Mouse (Mus musculus): ENCODE data around the gene Cdh16. TPM values are rescaled to one million over a fixed set of nuclear protein-coding genes. Genes with fewer than 3 reads are reported as not detected.

Cdh16 gene
- polyA plus RNA-seq, 1 experiment from 2014 or later: 17.2 TPM

GRCm38 (mm10) chr8:104627065-104627740 is 3.0 kb upstream of the Cdh16 start:
- H3K9me3 ChIP-seq (ENCODE audit: low read length): no peaks in the 10 kb centered on the region
- WGBS: 62% methylated on average over 4 of the region's 4 CpGs

GRCm38 (mm10) chr8:104620765-104621164 is 3.4 kb downstream of the Cdh16 start:
- ATAC-seq (no peak), DNase-seq (ENCODE audit: low spot score) (no peak)
- H3K36me3 ChIP-seq (ENCODE audit: insufficient read depth, low read length): no peaks in the 10 kb centered on the region
- no peak overlapping the region for H3K4me3 ChIP-seq (ENCODE audit: low read depth, low read length)
- H3K9ac ChIP-seq (replicated peaks; ENCODE audit: low read depth): no peak overlapping the region
- 66% methylated on average over 5 of the region's 5 CpGs for WGBS
- no peaks in the 10 kb centered on the region for H3K27me3 ChIP-seq (replicated peaks; ENCODE audit: insufficient read depth, low read length)
- H3K27ac ChIP-seq (ENCODE audit: low read length): no peak overlapping the region
- H3K9me3 ChIP-seq (ENCODE audit: low read length): no peaks in the 10 kb centered on the region
- TF ChIP-seq CTCF (IDR thresholded peaks at IDR 0.05) (no peak), EP300 (IDR thresholded peaks at IDR 0.05) (no peak)
- no peaks in the 10 kb centered on the region for H3K4me1 ChIP-seq (ENCODE audit: insufficient read depth, low read depth, low read length)
- no peak overlapping the region for H3K4me2 ChIP-seq (replicated peaks; ENCODE audit: low read depth, low read length)

More at GRCm38 (mm10) chr8:104627065-104627740, 3.0 kb upstream of the Cdh16 start:
- H3K36me3 ChIP-seq (ENCODE audit: insufficient read depth, low read length): no peaks in the 10 kb centered on the region
- no peak overlapping the region for H3K27ac ChIP-seq (ENCODE audit: low read length)
- no peak for TF ChIP-seq CTCF (IDR thresholded peaks at IDR 0.05)
- no peak for TF ChIP-seq EP300 (IDR thresholded peaks at IDR 0.05)
- no peak for ATAC-seq
- DNase-seq (ENCODE audit: low spot score): no peak
- H3K4me1 ChIP-seq (ENCODE audit: insufficient read depth, low read depth, low read length): no peaks in the 10 kb centered on the region
- H3K4me2 ChIP-seq (replicated peaks; ENCODE audit: low read depth, low read length): no peak overlapping the region
- H3K4me3 ChIP-seq (ENCODE audit: low read depth, low read length): no peak overlapping the region
- no peaks in the 10 kb centered on the region for H3K27me3 ChIP-seq (replicated peaks; ENCODE audit: insufficient read depth, low read length)
- H3K9ac ChIP-seq (replicated peaks; ENCODE audit: low read depth): no peak overlapping the region

- ATAC-seq: no peak
- 68% methylated on average over 4 of the region's 4 CpGs for WGBS
- no peak overlapping the region for H3K4me3 ChIP-seq (ENCODE audit: low read depth, low read length)
- no peak for DNase-seq (ENCODE audit: low spot score)
- no peak overlapping the region for H3K27ac ChIP-seq (ENCODE audit: low read length)
- no peak overlapping the region for H3K9ac ChIP-seq (replicated peaks; ENCODE audit: low read depth)
- H3K36me3 ChIP-seq (ENCODE audit: insufficient read depth, low read length): no peaks in the 10 kb centered on the region
- H3K4me2 ChIP-seq (replicated peaks; ENCODE audit: low read depth, low read length): no peak overlapping the region
- no peaks in the 10 kb centered on the region for H3K27me3 ChIP-seq (replicated peaks; ENCODE audit: insufficient read depth, low read length)
- TF ChIP-seq CTCF (IDR thresholded peaks at IDR 0.05) (no peak), EP300 (IDR thresholded peaks at IDR 0.05) (no peak)
- H3K9me3 ChIP-seq (ENCODE audit: low read length): no peaks in the 10 kb centered on the region
- H3K4me1 ChIP-seq (ENCODE audit: insufficient read depth, low read depth, low read length): 0 out of 2 replicates have a peak, but pooled peaks cover 5% of the 10 kb centered on the region
Measured at GRCm38 (mm10) chr8:104613119-104613518, 11.1 kb downstream of the Cdh16 start.

GRCm38 (mm10) chr8:104611613-104612012 is 12.6 kb downstream of the Cdh16 start:
- WGBS: 9% methylated on average over 4 of the region's 4 CpGs
- Histone ChIP-seq H3K27me3 (replicated peaks; ENCODE audit: insufficient read depth, low read length) (no peaks in the 10 kb centered on the region), H3K4me3 (ENCODE audit: low read depth, low read length) (no peak overlapping the region), H3K9ac (replicated peaks; ENCODE audit: low read depth) (no peak overlapping the region), H3K36me3 (ENCODE audit: insufficient read depth, low read length) (no peaks in the 10 kb centered on the region), H3K4me1 (ENCODE audit: insufficient read depth, low read depth, low read length) (0 out of 2 replicates have a peak, but pooled peaks cover 5% of the 10 kb centered on the region), H3K4me2 (replicated peaks; ENCODE audit: low read depth, low read length) (no peak overlapping the region), H3K9me3 (ENCODE audit: low read length) (no peaks in the 10 kb centered on the region), H3K27ac (ENCODE audit: low read length) (no peak overlapping the region)
- no peak for TF ChIP-seq CTCF (IDR thresholded peaks at IDR 0.05)
- TF ChIP-seq EP300 (IDR thresholded peaks at IDR 0.05): 0 out of 2 replicates have a peak, but pooled peaks have one; percentile 8
- ATAC-seq: peak; percentile 52
- peak; percentile 21 for DNase-seq (ENCODE audit: low spot score)

DNA sequence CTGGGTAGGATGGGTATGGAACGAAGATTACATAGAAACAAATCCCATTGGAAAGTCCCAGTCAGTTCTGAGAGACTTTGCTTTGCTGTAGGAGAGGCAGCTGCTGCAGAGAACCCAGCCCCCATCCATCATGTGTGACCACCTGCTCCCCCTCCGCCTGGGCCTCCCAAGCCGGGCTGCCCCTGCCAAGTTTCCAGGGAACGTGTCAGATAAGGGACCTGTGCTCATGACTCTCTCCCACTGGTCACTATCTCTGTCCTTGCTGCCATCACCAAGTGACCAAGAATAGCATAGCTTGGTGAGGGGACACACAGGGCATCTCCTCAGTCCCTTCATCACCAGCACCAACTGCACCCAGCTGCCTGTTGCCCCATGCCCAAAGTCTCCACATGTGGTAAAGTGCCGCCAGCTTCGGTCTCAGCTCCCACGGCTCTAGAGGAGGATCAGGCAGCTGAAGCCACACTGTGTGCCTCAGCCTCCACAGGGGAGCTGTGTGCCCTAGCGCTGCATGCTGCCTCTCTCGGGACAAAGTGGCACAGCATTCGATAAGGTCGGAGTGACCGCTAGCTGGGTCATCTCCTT is 13.9 kb downstream of the Cdh16 start:
- ATAC-seq (no peak), DNase-seq (ENCODE audit: low spot score) (no peak)
- H3K4me2 ChIP-seq (replicated peaks; ENCODE audit: low read depth, low read length): no peak overlapping the region
- TF ChIP-seq CTCF (IDR thresholded peaks at IDR 0.05) (no peak), EP300 (IDR thresholded peaks at IDR 0.05) (no peak)
- H3K4me1 ChIP-seq (ENCODE audit: insufficient read depth, low read depth, low read length): 0 out of 2 replicates have a peak, but pooled peaks cover 5% of the 10 kb centered on the region
- no peak overlapping the region for H3K4me3 ChIP-seq (ENCODE audit: low read depth, low read length)
- no peaks in the 10 kb centered on the region for H3K9me3 ChIP-seq (ENCODE audit: low read length)
- H3K9ac ChIP-seq (replicated peaks; ENCODE audit: low read depth): no peak overlapping the region
- no peaks in the 10 kb centered on the region for H3K27me3 ChIP-seq (replicated peaks; ENCODE audit: insufficient read depth, low read length)
- WGBS: 65% methylated on average over 12 of the region's 12 CpGs
- no peak overlapping the region for H3K27ac ChIP-seq (ENCODE audit: low read length)
- no peaks in the 10 kb centered on the region for H3K36me3 ChIP-seq (ENCODE audit: insufficient read depth, low read length)

DNA sequence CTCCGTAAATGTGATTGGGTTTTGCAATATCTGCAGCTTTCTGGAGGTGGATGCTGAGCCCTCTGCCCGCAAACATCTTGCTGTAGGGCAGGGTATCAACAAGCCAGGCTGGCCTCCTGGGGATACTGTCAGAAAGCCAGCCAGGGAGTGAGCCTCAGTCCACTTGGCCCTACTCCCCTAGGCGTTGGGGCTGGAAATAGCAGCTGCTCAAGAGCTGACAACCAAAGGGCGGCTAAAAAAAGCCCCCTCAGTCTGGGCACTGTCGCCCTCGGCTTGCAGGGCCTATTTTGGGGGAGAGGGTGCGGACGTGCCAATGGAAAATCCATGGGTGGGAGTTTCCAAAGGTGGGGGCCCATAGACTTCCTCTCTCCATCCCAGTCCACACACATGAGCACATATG is 15.0 kb downstream of the Cdh16 start:
- no peak for TF ChIP-seq CTCF (IDR thresholded peaks at IDR 0.05)
- TF ChIP-seq EP300 (IDR thresholded peaks at IDR 0.05): no peak
- Histone ChIP-seq H3K4me3 (ENCODE audit: low read depth, low read length) (no peak overlapping the region), H3K4me2 (replicated peaks; ENCODE audit: low read depth, low read length) (no peak overlapping the region), H3K9me3 (ENCODE audit: low read length) (no peaks in the 10 kb centered on the region), H3K27ac (ENCODE audit: low read length) (no peak overlapping the region), H3K4me1 (ENCODE audit: insufficient read depth, low read depth, low read length) (0 out of 2 replicates have a peak, but pooled peaks cover 5% of the 10 kb centered on the region), H3K9ac (replicated peaks; ENCODE audit: low read depth) (no peak overlapping the region), H3K36me3 (ENCODE audit: insufficient read depth, low read length) (no peaks in the 10 kb centered on the region), H3K27me3 (replicated peaks; ENCODE audit: insufficient read depth, low read length) (no peaks in the 10 kb centered on the region)
- ATAC-seq: no peak
- WGBS: 71% methylated on average over 8 of the region's 8 CpGs
- no peak for DNase-seq (ENCODE audit: low spot score)

Measured in lung, postnatal 0 days (tissue).